Mouse (Mus musculus): ENCODE measurements around the gene Rftn2.

DNA sequence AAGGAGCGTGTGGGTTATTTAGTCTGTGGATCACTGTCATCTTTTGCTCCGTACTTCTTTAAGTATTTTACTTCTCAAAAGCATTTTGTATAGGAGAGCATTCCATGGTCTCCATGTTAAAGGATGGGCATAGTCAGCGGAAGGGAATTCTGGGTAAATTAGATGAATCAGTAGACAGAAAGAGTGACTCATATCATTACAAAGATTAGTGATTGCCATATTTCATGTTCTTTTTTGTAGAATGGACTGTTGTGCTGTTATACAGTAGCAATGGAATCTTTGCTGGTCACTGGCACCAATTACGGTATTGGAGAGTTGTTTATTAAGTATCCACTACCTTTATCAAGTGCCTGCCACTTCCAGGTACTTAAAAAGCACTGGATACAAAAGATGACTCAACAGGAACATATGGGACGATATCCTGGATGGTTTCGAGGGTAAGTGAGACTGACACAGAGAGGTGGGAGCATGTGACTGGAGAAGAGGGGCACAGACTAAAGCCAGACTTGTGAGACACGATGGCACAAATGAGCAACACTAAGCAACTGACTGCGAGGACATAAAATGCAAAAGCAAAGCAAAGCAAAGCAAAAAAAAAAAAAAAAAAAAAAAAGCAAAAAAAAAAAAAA is 1.8 kb upstream of the Rftn2 start:
- TF ChIP-seq CTCF (conservative IDR thresholded peaks at IDR 0.05; ENCODE audit: insufficient read depth, insufficient read length, low read depth, low read length) (no peak), POLR2A (IDR thresholded peaks at IDR 0.05; ENCODE audit: low read depth, low read length) (no peak)
